Mouse (Mus musculus) heart, adult 9 months (tissue): ENCODE results near the gene Slc22a5.
"Not testable (repeated sequence)": the region's sequence is repeated elsewhere in the genome, so short reads cannot be mapped to it uniquely, and the experiment has no call there.

Experiments used
- DNase-seq, 2 experiments: peaks; one replicate each; pipeline ENCODE4 v3.0.0; 2022; ENCODE audit warnings: low spot score in 2 of 2

Gene Slc22a5

GRCm38 (mm10) chr11:53889091-53889645 lies 2.3 kb downstream of the Slc22a5 start:
- DNase-seq, result peak in 1 of 2 experiments; percentile 33

- no peak for DNase-seq
Observed at GRCm38 (mm10) chr11:53888242-53888641, 3.2 kb downstream of the Slc22a5 start.

GRCm38 (mm10) chr11:53883287-53883686 lies 8.2 kb downstream of the Slc22a5 start:
- no peak for DNase-seq

DNA sequence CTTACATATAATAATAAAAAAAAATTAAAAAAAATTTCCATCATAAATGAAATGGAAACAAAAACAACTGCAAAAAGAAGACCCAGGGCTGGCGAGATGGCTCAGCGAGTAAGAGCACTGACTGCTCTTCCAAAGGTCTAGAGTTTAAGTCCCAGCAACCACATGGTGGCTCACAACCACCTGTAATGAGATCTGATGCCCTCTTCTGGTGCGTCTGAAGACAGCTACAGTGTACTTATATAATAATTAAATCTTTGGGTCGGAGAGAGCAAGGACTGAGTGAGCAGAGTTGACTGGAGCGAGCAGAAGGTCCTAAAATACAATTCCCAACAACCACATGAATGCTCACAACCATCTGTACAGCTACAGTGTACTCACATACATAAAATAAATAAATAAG lies 13.4 kb downstream of the Slc22a5 start:
- DNase-seq, result not testable (repeated sequence)

DNA sequence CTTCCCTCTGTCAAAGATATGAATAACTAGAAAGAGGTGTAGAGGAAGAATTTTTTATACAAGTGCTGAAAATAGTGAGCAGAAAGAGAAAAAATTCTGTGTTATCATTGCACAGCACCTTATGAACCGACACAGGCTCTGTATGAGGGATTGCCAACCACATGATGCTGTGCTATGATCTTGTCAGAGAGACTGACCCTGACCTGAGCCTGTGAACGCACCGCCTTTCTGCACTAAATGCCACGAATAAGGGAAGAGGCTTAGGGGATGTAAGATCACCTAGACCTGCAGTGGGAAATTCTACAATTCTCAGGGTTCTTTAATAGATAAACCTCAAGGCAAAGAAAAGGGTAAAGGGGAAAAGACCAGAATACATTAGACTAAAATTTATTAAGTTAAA lies 15.0 kb downstream of the Slc22a5 start:
- no peak for DNase-seq

GRCm38 (mm10) chr11:53874706-53875105 lies 16.8 kb downstream of the Slc22a5 start:
- no peak for DNase-seq

DNA sequence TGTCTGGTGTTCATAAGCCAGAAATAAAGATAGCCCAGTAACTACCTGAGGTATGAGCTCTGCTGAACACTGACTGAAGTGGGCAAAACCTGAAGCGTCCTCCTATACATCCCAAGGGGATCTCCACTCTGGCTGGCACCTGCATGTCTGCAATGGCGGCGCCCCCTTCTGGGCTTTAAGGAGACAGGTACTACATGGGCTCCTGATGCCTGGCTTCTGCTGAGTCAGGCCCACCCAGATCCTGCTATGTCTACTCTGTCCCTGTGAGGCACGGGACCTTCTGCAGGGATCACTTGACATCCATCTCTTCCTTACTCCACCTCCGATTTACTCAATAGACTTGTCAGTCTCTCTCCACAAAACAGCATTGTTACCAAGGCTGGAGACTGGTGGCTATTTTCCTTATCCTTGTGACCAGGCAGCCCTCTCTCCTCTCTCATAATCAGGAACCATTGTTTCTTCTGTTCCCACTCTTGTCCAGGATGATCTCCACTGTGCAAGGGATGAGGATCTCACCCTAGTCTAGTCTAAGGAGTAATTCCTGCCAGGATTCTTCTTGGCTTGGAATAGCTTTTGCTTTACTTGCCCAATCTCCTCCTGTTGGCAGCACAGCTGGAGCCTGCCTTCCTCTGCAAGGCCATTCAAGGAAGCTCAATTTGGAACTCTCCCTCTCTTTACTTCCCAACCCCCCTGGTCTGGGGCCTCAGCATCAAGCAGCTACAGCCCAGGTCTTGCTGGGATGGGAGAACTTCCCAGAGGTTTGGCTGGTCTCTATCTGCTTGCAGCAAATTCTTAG lies 17.4 kb downstream of the Slc22a5 start:
- not testable (repeated sequence) for DNase-seq

- DNase-seq, result peak in 1 of 2 experiments; percentile 20
Observed at GRCm38 (mm10) chr11:53871786-53872507, 19.5 kb downstream of the Slc22a5 start.

DNA sequence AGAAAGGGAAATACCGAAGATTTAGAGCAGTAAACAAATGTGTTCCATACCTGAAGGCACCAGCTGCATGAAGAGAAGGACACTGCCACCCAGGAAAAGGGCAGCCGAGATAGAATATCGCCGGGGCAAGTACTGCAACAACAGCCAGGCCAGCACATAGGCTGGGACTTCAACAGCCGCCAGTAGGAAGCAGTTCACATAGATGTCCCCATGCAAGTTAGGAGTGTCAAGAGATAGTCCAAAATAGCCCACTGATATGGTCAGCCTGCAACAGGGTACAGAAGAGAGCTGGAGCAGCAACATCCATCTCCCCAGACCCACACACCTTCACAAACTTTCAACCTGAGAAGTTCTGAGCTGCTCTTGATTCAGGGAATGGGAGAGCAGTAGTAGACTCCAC lies 22.3 kb downstream of the Slc22a5 start:
- no peak for DNase-seq

GRCm38 (mm10) chr11:53868323-53868722 lies 23.1 kb downstream of the Slc22a5 start:
- DNase-seq, result not testable (repeated sequence)

DNA sequence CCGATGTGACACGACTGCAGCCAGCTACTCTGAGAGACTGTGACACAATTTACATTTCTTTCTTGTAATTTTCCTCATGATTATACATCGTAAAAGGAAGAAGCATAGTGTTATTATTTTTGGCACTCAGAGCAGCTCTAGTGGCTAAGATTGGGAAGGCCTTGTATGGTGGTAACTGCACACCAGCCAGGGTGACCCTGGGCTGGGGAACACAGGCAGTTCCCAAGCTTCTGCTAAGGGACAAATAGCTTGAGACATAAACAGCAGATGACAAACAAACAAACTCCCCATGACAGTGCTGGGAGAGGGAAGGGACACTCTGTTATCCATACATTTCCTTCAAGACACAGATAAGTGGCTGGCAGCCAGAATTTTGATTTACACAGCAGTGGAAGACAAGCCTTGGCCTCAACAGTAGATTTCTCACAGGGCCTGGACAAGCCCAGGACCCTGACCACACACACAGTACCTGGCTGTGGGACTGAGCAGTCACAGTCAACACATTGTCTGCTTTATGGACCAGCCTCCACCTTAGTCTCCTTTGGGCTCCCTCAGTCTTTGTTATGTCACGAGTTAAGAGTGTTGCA lies 26.6 kb downstream of the Slc22a5 start:
- not testable (repeated sequence) for DNase-seq

DNA sequence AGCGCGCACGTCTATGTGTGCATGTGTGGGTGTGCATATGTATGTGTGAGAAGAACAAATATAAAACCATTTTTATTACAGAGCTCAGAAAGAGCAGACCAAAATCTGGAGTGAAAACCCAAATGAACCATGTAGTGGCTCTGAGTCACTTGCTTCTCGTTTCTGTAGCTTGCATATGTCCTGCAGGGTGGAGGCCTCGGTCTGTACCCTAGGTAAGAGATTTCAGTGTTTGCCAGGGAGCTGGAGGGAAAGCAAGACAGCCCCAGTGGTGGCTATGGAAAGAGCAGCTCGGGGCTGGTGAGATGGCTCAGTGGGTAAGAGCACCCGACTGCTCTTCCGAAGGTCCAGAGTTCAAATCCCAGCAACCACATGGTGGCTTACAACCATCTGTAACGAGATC lies 30.5 kb downstream of the Slc22a5 start:
- DNase-seq, result not testable (repeated sequence)

- peak; percentile 74 for DNase-seq
Observed at GRCm38 (mm10) chr11:53858761-53859580, 32.5 kb downstream of the Slc22a5 start, which contains the start of gene Gm12216. Gene Gm12216 (minus strand): TSS chr11:53859256.

GRCm38 (mm10) chr11:53858058-53858760 lies 33.3 kb downstream of the Slc22a5 start:
- no peak for DNase-seq

DNA sequence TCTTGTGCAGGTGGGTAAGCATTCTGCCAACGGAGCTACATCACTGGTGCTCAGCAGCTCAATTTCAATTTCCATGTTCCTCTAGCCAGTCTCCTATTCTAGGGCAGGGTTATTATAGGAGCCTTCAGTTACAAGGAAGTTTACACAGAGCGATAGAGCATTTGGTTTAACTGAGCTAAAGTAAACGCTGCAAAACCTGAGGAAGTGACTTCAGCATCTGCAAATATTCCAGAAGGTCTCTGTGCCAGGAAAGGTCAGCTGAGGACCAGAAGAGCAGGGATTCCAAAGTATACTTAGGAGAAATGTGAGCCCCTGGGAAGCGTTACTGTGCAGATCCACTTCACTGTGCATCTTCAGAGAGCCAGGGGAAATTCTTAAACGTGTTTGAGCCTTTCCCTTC lies 37.8 kb downstream of the Slc22a5 start:
- peak; percentile 64 to 68 for DNase-seq

DNA sequence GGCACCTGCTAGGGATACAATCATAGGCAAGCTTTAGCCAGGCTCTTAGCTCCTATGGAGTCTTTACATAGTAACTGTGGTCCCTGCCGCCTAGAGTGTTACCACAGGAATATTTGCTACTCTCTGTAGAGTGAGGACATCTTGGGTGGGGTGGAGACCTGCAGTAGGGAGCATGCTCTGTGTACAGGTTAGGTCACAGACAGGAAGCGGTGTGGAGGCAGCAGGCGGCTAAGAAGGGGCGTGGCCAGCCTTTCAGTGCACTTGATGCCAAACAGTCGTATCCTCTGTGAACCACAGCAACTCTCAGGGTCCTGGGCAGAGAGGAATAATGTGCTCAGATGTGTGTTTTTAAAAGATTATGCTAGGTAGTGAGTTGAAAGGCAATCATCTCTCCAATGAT lies 39.7 kb downstream of the Slc22a5 start:
- DNase-seq, result no peak

DNA sequence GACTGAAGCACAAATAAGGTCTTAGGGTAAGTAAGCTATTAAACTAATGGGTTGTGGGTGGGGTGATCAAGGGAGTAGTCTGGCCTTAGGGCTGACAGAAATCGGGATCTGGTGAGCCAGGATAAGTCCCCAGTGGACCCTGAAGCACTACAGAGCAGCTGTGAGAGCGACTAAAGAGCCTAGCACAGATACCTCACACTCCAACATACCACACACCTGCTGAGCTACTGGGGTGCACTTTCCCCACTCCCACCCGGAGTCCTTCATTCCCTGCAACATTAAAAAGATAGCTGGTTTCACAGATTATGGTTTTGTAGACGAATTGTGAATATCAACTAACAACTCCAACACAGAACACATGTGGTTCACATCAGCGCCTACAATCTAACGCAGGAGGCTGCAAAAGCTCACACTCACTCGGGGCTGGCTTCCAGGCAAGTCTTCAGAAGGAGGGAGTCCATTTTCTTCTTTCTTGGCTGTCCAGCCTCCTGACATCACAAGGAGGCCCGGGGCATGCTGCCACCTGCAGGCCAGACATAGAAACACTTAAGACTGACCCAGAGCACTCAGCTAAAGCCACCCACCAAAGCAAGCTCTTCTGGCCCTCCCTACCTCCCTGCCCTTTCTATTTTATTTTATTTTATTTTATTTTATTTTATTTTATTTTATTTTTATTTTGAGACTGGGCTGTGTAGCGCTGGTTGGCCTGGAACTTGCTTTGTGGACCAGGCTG lies 41.7 kb downstream of the Slc22a5 start:
- DNase-seq, result peak; percentile 71 to 84

DNA sequence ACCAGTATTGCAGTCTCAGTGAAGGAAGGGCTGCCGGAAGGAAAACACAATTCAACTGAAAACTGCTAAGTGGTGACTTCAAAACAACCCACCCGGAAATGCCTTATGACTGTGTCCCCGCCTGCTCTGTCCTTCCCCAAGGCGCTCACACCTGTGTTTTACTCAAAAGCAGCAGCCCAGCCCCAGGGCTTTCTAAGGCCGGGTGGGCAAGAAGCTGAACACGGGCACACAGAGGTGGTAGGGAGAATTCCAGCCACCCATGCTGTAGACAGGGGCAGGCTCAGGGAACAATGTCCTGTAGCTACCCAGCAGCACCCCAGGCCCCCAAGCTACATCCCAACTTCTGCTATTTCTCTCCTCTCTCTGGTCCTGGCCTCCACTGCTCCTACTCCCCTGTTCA lies 45.8 kb downstream of the Slc22a5 start:
- no peak for DNase-seq

DNA sequence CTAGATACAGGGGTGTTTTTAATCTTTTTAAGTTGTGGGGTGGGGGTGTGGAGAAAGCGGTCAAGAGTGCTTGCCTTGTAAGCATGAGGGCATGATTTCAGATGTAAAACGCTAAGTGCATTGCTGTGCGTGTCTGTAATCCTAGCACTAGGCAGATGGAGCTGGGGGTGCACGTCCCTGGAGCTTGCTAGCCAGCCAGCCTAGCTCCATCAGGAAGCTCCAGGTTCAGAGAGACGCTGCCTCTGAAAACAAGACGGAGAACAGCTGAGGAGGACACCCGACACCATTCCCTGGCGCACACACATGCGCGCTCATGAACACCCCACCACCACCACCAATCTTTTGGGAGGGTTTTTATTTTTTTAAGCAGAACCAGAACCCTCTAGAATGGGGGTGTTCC lies 48.4 kb downstream of the Slc22a5 start:
- DNase-seq, result no peak

GRCm38 (mm10) chr11:53842161-53842581 lies 49.3 kb downstream of the Slc22a5 start:
- no peak for DNase-seq
